ENCODE assay signal across 24 mouse cellular contexts in genomic region chr1:195003328-195003727, GRCm38 (mm10).
DNase-seq lines count a peak whose midpoint lies in the region; TF ChIP-seq lines count a peak whose summit lies in the region.
"Had no signal": no experiment of that assay in that cellular context is flagged by ENCODE, and none has a peak within 500 bp of the region (broad histone marks: within the 10 kb centered on the region; RNA-seq: fewer than 3 reads in every experiment).

No protein-coding gene starts in this region.

- no peak for TF ChIP-seq CTCF in left cerebral cortex, adult 2 months (IDR thresholded peaks at IDR 0.05)

- peak; percentile 86 for DNase-seq in heart, adult 11 months
- DNase-seq in heart, adult 18-20 months: no peak
- no peak for DNase-seq in left cerebral cortex, adult 2 months (ENCODE audit: extremely low spot score in 1 of 2, low spot score in 2 of 2)
- DNase-seq in left cerebral cortex, adult 9 months (ENCODE audit: low spot score in 2 of 2): no peak
- DNase-seq in cerebellum, adult 8-10 months: no peak
- DNase-seq: adrenal gland, adult 8-10 months; adrenal gland, postnatal 25 days; cerebellum, adult 11 months; cerebellum, adult 2 months; cerebellum, postnatal 10 days; cerebellum, postnatal 36 days; embryo, embryonic 11 days; gastrocnemius, postnatal 25 days; heart, postnatal 14 days had no signal

- H3K4me1 ChIP-seq in brown adipose tissue, adult 24 weeks (ENCODE audit: control insufficient read depth, insufficient read depth, insufficient read length, low read length): peaks cover 9% of the 10 kb centered on the region
- H3K4me1 ChIP-seq: embryonic facial prominence, embryonic 10.5 days; embryonic facial prominence, embryonic 13.5 days; forebrain, embryonic 12.5 days; forebrain, embryonic 15.5 days; hindbrain, embryonic 12.5 days; hindbrain, embryonic 15.5 days had no signal

- peak overlapping the region; percentile 25 for H3K27ac ChIP-seq in left cerebral cortex, adult 2 months
- peak overlapping the region; percentile 61 for H3K27ac ChIP-seq in brown adipose tissue, adult 24 weeks (replicated peaks; ENCODE audit: low read depth, low read length)
- H3K27ac ChIP-seq: embryonic facial prominence, embryonic 10.5 days; embryonic facial prominence, embryonic 13.5 days; forebrain, embryonic 12.5 days; forebrain, embryonic 15.5 days; heart, embryonic 10.5 days; heart, embryonic 13.5 days; hindbrain, embryonic 12.5 days; hindbrain, embryonic 15.5 days had no signal

- intact Hi-C loops in left cerebral cortex, adult 2 months (cut with DNase I): no loop called here

- H3K4me3 ChIP-seq in left cerebral cortex, adult 2 months: no peak overlapping the region
- H3K4me3 ChIP-seq in brown adipose tissue, adult 24 weeks (ENCODE audit: insufficient read depth, low read depth, low read length): no peak overlapping the region
- H3K4me3 ChIP-seq: embryonic facial prominence, embryonic 10.5 days; embryonic facial prominence, embryonic 13.5 days; erythroblast, embryonic 14.5 days; forebrain, embryonic 12.5 days; forebrain, embryonic 15.5 days; heart, embryonic 10.5 days; heart, embryonic 13.5 days; hindbrain, embryonic 12.5 days; hindbrain, embryonic 15.5 days had no signal
